Mouse (Mus musculus) cerebellum, postnatal 4 days (tissue): Measurements from ENCODE around the gene Fndc3b.

Experiments
- DNase-seq, 2 experiments: peaks; one replicate each; pipeline ENCODE4 v3.0.0; 2022; ENCODE audit warnings: low spot score in 2 of 2, mixed read lengths in 1 of 2

The Fndc3b gene

GRCm38 (mm10) chr3:27621176-27621575 lies 89.9 kb downstream of the Fndc3b start:
- DNase-seq: no peak

DNA sequence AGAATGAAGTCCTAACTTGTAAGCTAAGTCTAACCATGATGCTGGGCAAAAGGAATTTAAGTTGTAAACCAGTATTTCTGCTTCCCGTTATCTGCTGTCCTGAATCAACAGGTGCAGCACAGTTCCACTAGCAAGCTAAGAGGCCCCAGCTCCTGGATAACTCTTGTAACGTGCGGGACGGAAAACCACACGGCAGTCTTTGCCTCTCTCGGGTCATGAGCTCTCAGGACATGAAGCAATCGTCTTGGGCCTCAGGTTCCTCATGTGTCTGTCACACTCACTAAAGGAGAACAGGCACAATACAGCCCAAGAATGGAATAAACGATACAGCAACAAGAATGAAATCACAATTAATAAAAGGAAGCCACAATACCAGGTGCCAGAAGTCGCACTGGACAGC lies 93.4 kb downstream of the Fndc3b start:
- DNase-seq: no peak

GRCm38 (mm10) chr3:27617237-27617499 lies 93.9 kb downstream of the Fndc3b start:
- DNase-seq: no peak

DNA sequence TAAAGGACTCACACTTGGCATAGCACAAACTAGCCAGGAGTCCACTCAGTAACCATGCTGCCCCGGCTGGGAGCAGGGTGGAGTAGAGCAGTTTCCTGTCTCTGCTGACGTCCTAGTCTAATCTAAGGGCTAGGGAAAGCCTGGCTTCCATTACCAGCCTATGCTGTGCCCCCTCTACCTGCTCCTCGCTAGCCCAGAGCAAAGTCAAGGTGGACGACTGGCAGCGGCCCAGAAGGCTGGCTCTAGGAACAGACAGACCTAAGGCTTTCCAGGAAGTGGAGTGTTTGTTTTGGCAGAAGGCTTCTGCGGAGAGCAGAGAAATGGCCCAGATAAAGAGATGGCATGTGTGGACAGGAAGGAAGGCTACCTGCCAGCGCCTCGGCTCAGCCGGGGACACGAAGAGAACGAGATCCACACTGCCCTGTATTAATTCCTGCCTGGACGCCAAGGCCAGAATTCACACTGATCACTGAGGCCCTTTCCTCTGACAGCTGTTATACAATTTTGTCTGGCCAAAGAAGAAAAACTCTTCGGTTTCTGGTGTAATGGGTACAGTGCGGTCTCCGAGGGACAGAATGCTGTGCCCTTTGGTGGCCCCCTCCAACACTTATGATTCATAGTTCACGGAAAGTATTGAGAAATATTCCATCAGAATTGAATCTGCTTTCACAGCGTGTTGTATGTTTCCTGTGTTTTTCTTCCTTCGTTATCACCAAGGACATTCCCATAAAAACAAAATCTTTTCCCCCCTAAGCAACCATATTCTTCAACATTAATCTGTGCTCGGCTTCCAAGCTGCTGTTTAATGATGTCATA lies 94.5 kb downstream of the Fndc3b start:
- no peak for DNase-seq

DNA sequence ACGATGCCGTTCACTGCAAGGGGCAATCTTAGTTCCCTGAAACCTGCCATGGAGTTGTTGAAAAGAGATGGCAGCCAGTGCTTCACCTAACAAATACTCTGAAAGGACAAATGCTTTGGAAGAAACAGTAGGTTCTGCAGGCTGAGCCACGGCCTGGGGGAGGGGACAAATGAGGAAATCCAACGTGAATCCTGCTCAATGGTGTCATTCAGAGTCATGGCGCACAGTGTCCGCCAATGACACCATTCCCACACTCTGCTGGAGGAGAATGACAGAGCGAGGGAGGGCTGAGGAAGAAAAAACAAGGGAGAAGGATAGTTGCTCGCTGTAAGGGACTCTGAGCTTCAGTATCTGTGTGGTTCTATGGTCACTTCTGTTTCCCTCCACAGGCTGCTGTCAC lies 95.6 kb downstream of the Fndc3b start:
- DNase-seq: no peak

DNA sequence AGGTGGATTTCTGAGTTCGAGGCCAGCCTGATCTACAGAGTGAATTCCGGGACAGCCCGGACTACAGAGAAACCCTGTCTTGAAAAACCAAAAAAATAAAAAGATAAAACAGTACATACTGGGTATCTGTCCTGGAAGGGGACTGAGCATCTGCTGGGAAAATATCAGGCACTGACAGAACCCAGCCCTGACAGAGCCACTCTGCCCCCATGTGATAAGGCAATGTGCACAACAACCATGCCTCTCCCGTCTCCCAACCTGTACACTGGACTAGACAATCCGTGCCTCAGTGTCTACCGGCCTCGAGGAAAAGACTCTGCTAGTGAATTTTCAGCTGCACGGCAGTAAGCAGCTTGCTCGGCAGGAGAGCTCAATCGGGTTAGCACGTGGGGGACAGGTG lies 97.3 kb downstream of the Fndc3b start:
- DNase-seq: no peak

- no peak for DNase-seq
Observed at GRCm38 (mm10) chr3:27613011-27613410, 98.1 kb downstream of the Fndc3b start.

DNA sequence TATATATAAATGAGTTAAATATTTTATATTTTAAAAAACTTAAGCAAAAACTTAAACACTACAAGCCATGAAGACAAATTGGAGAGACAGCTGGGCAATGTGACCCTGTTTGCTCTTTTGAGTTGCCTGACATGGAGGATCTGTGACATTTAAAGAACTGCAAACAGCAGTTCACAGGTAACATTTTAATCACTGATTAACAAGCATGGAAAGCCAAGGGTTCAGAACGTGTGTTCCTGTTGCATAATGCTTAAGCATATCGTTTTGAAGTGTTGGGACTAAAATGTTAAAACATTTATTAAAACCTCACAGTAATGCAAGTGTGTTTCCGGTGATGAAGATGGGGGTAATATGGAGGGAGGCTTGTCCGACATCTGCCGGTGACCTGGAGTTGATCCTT lies 99.1 kb downstream of the Fndc3b start:
- no peak for DNase-seq

DNA sequence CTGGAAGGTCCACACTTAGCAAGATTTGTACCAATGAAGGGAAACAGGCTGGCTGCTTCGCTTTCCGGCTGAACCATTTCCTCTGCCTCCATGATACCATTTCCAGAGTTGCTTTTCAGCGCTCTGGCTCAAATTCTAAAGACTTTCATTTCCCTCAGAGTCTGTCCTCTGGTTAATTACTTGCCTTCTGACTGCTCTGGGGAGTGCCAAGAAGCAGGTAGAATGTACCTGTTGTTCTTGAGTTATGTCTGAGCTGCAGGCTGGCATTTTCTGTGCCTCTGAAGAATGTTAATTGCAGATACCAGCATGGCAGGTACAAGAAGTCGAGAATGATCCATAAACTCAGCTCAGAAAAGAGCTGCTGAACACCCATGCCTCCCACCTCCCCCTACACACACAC lies 100.6 kb downstream of the Fndc3b start:
- no peak for DNase-seq

DNA sequence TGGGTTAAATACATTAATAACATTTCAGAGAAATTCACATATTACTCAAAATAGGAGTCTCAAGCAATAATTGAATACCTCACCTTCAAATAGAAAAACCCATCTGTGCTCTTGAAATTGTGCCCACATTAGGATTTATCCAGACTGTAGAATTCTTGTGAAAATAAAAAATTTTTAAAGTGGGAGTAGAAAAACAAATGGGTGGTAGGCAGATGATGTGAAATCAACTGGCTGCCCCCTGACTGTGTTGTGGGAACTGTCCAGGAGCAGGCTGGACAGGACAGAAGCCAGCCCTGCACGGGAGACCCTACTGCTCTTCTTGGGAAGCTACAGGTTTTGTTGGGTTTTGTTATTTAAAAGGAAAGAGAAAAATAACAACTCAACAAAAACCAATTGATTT lies 101.0 kb downstream of the Fndc3b start:
- no peak for DNase-seq

DNA sequence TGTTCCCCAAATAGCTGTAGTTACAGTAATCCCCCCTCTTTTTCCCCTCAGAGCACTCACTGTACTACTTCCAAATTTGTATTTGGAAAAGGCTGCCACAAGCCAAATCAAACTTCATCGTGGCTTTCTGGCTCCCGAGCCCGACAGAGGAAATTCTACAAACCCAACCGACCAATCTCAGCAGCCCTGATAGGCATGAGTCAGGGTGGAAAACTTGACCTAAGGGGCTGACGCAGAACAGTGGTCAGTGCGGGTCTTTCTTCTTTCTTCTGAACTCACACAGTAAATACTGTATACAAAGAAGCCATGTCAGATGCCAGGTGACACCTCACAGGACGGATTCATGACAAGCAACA lies 103.3 kb downstream of the Fndc3b start:
- DNase-seq: no peak

DNA sequence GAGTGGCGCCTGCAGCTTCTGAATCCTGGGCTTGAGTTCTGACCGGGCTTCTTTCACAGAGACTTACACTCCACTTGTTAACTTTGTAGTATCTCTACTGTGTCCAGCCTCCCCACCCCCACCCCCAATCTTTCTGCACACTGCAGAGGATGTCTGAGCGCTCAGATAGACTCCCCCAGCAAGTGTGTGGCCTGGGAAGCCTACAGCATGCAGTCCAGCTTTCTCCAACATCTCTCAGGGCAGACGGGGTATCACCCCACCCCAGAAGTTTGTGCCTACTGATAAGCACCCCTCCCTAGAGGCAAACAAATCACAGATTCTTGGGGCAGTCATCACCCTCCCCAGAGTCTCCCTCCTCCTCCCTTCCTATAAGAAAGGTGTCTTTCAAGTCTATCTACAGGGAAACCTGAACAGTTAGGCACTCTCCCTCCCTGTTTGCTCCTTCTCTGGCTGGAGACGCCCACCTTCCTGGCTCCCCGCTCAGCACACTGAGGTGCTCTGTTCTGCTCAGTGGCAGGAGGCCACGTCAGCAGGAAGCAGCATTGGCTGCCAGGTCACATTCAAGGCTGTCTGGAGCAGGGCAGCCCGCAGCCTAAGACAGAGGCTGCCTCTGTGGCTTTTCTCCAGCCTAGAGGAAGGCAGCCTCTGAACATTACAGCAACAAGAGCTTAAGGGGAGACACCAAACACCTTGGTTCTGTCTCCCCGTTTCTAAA lies 103.9 kb downstream of the Fndc3b start:
- DNase-seq: no peak

DNA sequence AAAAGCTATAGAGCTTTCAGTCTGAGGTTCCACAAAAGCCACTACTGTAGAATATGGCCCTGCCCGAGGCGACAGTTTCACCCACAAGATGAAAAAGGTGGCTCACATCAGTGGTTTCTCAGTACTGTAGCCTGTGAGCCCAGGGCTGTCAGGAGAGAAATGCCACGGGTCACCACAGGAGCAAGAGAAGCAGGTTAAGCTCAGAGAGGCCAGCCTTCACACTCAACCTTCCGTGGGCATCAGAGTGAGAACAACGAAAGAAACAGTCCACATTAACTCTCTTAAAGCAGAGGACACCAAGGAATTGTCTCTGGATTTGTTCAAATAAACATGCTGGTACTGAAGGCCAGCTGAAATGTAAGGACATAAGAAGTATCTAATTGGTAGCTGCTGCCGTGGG lies 104.5 kb downstream of the Fndc3b start:
- DNase-seq: no peak

DNA sequence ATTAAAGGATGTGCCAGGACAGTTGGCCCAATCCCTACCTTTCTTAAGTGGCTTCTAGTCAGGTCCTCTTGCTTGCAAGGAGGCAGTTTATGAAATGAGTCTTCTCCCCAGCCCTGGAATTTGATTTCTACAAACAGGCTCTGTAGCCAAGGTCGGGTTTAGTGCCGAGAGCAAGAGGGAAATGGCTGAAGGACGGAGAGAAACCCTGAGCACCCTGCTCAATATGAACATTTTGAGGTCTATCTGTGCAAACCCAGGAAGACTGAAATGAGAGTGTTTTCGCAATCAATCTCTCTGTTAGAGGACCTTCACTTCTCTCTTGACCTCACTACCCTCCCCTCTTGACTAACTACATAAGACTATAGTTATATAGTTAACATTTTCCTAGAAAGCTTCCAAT lies 105.5 kb downstream of the Fndc3b start:
- DNase-seq: no peak

DNA sequence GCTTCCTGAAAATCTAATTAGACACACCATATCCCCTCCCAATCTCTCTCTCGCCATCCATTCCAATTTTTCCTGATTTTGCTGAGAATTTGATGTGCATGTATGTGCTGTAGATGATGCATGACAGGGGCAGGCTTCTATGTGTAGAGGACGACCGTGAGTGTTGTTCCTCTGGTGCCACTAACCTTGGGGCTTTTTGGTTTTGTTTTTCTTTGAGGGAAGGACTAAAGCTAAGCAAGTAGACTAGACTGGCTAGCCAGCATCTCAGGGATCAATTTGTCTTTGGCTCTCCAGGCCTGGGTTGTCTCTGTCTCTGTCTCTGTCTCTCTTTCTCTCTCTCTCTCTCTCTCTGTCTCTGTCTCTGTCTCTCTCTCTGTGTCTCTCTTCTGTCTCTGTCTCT lies 106.0 kb downstream of the Fndc3b start:
- no peak for DNase-seq

DNA sequence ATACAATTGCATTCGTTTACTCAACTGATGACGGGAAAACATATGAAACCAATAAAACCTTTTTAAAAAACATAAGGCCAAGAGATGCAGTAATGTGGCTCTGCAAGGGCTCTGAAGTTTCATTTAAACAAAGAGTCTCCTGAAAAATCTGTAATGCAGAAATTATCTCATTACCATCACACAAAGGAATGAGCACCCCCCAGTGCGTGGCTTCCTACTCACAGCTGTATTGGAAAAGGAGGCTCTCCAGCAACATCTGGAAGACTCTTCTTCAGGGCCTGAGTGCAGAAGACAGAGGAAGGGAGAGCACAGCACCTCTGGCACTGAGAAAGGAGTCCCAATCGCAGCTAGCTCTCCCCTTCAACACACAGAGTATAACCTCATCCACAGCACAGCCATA lies 106.5 kb downstream of the Fndc3b start:
- DNase-seq: no peak

- DNase-seq: no peak
Observed at GRCm38 (mm10) chr3:27603905-27604620, 107.0 kb downstream of the Fndc3b start.

GRCm38 (mm10) chr3:27600645-27601044 lies 110.5 kb downstream of the Fndc3b start:
- no peak for DNase-seq

DNA sequence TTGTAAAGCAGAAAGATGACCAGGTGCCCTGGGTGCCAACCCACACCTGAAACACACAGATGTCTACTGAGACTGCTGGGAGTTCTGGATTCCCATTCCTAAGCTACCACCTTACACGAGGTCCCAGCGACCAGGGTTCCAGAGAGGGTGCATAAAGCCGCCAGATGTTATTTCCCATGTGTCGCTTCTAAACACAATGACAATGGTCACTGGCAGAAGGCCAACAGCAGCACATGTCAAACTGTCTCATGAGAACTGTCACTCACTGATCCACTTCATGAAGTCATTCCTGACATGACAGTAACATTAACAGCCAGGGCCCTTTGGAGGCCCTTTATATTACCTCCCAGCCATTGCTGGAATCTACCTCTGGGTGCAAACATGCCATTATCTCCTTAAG lies 110.9 kb downstream of the Fndc3b start:
- DNase-seq: no peak

- no peak for DNase-seq
Observed at GRCm38 (mm10) chr3:27598437-27599382, 112.4 kb downstream of the Fndc3b start.

- no peak for DNase-seq
Observed at GRCm38 (mm10) chr3:27593485-27594138, 117.5 kb downstream of the Fndc3b start.
